Mouse (Mus musculus): Measurements from ENCODE around the gene Nrde2. TPM values are rescaled to one million over a fixed set of nuclear protein-coding genes. Genes with fewer than 3 reads are reported as not detected.

Nrde2 gene
- polyA plus RNA-seq, 1 experiment from 2014 or later = 7.8 TPM

DNA sequence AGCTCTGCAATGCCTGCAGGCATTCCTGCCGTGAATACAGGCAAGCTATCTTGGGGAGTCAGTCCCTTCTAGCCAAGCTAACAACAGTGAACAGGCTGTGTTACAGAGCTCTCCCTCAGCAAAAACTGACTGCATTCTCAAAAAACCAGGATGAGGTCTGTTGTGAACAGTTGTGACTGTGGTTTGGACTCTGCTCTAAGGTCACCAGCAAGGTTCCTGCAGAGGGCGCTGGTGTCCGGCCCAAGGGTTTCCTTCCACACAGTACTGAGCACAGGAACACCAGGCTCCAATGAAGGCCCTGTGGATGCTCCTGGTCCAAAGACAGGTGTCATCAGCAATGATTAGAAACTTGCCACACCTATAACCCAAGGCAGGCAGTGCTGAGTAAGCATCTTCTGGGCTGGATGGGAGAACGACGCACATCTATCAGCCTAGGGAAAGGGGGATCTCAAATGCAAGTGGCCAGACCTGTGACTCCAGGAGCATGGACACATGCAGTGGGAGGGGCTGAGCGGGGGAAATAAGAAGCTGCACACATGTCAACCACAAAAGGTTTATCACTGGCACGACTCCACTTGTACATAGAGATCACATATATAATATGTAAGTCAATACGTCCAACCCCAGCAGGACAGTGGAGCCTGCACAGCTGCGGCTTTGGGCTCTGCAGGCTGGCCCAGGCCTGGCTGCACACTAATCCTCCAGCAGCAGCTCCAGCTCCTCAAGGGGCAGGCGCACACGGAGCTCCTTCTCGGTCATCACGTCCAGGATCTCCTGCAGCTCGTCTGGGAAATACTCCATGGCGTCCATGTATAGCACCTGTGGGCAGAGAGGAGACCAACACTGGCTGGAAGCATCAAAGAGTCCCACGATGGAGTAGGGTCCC is 34.3 kb downstream of the Nrde2 start:
- peaks cover 79% of the 10 kb centered on the region for H3K36me3 ChIP-seq (ENCODE audit: control insufficient read depth, insufficient read depth)
- peak; percentile 55 for TF ChIP-seq CTCF (IDR thresholded peaks at IDR 0.05; ENCODE audit: low read depth)
- H3K9me3 ChIP-seq (ENCODE audit: control insufficient read depth) = no peaks in the 10 kb centered on the region
- no peak for ATAC-seq
- 0 out of 2 replicates have a peak, but pooled peaks cover 2% of the 10 kb centered on the region for H3K4me1 ChIP-seq (replicated peaks; ENCODE audit: control insufficient read depth, insufficient read depth, low read length)
- H3K27ac ChIP-seq (ENCODE audit: low read depth, low read length) = no peak overlapping the region
- H3K9ac ChIP-seq (ENCODE audit: low read depth, low read length) = no peak overlapping the region
- no peaks in the 10 kb centered on the region for H3K27me3 ChIP-seq (replicated peaks; ENCODE audit: control insufficient read depth, insufficient read depth, low read length)
- 78% methylated on average over 16 of the region's 16 CpGs for WGBS
- no peak overlapping the region for H3K4me2 ChIP-seq (replicated peaks; ENCODE audit: low read depth)
- no peak overlapping the region for H3K4me3 ChIP-seq (ENCODE audit: low read depth, low read length)

- Histone ChIP-seq H3K9ac (ENCODE audit: low read depth, low read length) (no peak overlapping the region), H3K27me3 (replicated peaks; ENCODE audit: control insufficient read depth, insufficient read depth, low read length) (no peaks in the 10 kb centered on the region), H3K36me3 (ENCODE audit: control insufficient read depth, insufficient read depth) (peaks cover 81% of the 10 kb centered on the region), H3K27ac (ENCODE audit: low read depth, low read length) (no peak overlapping the region), H3K4me1 (replicated peaks; ENCODE audit: control insufficient read depth, insufficient read depth, low read length) (0 out of 2 replicates have a peak, but pooled peaks cover under 1% of the 10 kb centered on the region), H3K9me3 (ENCODE audit: control insufficient read depth) (no peaks in the 10 kb centered on the region), H3K4me3 (ENCODE audit: low read depth, low read length) (no peak overlapping the region), H3K4me2 (replicated peaks; ENCODE audit: low read depth) (no peak overlapping the region)
- no peak for TF ChIP-seq CTCF (IDR thresholded peaks at IDR 0.05; ENCODE audit: low read depth)
- ATAC-seq = no peak
- 79% methylated on average over 9 of the region's 9 CpGs for WGBS
Observed at GRCm38 (mm10) chr12:100123476-100123875, 36.0 kb downstream of the Nrde2 start.

- WGBS = 72% methylated on average over 7 of the region's 7 CpGs
Observed at GRCm38 (mm10) chr12:100122921-100123381, 36.5 kb downstream of the Nrde2 start.

DNA sequence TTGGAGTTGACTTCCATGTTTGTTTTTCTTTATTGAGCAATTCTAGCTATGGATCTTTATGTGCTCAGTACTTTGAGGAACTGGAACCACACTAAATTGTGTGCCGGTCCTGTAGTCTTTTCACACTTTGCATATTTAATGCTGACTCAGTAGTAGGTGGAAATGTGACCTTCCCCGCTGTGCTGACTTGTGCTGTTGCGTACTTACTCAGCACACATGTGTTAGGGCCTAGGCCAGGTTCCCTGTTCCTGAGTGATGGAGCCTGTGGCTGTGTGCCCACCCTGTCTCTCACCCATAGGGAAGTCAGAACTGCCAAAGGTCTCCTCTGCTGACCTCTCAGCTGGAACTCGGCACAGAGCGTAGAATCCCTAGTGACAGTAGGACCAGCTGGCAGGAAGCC is 43.5 kb downstream of the Nrde2 start:
- Histone ChIP-seq H3K27ac (ENCODE audit: low read depth, low read length) (no peak overlapping the region), H3K4me1 (replicated peaks; ENCODE audit: control insufficient read depth, insufficient read depth, low read length) (peaks cover 4% of the 10 kb centered on the region; the same call in 1 of the 2 replicates), H3K4me2 (replicated peaks; ENCODE audit: low read depth) (no peak overlapping the region), H3K36me3 (ENCODE audit: control insufficient read depth, insufficient read depth) (peaks cover 82% of the 10 kb centered on the region), H3K9me3 (ENCODE audit: control insufficient read depth) (no peaks in the 10 kb centered on the region), H3K27me3 (replicated peaks; ENCODE audit: control insufficient read depth, insufficient read depth, low read length) (no peaks in the 10 kb centered on the region), H3K9ac (ENCODE audit: low read depth, low read length) (no peak overlapping the region), H3K4me3 (ENCODE audit: low read depth, low read length) (no peak overlapping the region)
- 81% methylated on average over 5 of the region's 5 CpGs for WGBS
- no peak for TF ChIP-seq CTCF (IDR thresholded peaks at IDR 0.05; ENCODE audit: low read depth)
- ATAC-seq = 0 out of 2 replicates have a peak, but pooled peaks have one; percentile 29

More at GRCm38 (mm10) chr12:100122921-100123381, 36.5 kb downstream of the Nrde2 start:
- Histone ChIP-seq H3K4me2 (replicated peaks; ENCODE audit: low read depth) (no peak overlapping the region), H3K27ac (ENCODE audit: low read depth, low read length) (no peak overlapping the region; the same call in 1 of the 2 replicates), H3K9ac (ENCODE audit: low read depth, low read length) (no peak overlapping the region), H3K4me3 (ENCODE audit: low read depth, low read length) (no peak overlapping the region), H3K36me3 (ENCODE audit: control insufficient read depth, insufficient read depth) (peaks cover 82% of the 10 kb centered on the region), H3K4me1 (replicated peaks; ENCODE audit: control insufficient read depth, insufficient read depth, low read length) (no peaks in the 10 kb centered on the region), H3K27me3 (replicated peaks; ENCODE audit: control insufficient read depth, insufficient read depth, low read length) (no peaks in the 10 kb centered on the region), H3K9me3 (ENCODE audit: control insufficient read depth) (no peaks in the 10 kb centered on the region)
- ATAC-seq = no peak
- TF ChIP-seq CTCF (IDR thresholded peaks at IDR 0.05; ENCODE audit: low read depth) = no peak

GRCm38 (mm10) chr12:100109986-100110696 is 49.3 kb downstream of the Nrde2 start, which contains the start of gene Psmc1:
Psmc1 (plus strand) TSS chr12:100110154.
- Histone ChIP-seq H3K4me1 (replicated peaks; ENCODE audit: control insufficient read depth, insufficient read depth, low read length) (peaks cover 4% of the 10 kb centered on the region; the same call in 1 of the 2 replicates), H3K4me3 (ENCODE audit: low read depth, low read length) (peak within 1 kb of the TSS; percentile 92), H3K27ac (ENCODE audit: low read depth, low read length) (peak within 1 kb of the TSS; percentile 83), H3K4me2 (replicated peaks; ENCODE audit: low read depth) (peak within 1 kb of the TSS; percentile 75), H3K36me3 (ENCODE audit: control insufficient read depth, insufficient read depth) (peaks cover 24% of the 10 kb centered on the region), H3K9ac (ENCODE audit: low read depth, low read length) (peak within 1 kb of the TSS; percentile 79), H3K27me3 (replicated peaks; ENCODE audit: control insufficient read depth, insufficient read depth, low read length) (no peaks in the 10 kb centered on the region), H3K9me3 (ENCODE audit: control insufficient read depth) (no peaks in the 10 kb centered on the region)
- no peak for TF ChIP-seq CTCF (IDR thresholded peaks at IDR 0.05; ENCODE audit: low read depth)
- WGBS = under 1% methylated on average over 58 of the region's 58 CpGs
- ATAC-seq = peak; percentile 78

GRCm38 (mm10) chr12:100107436-100107835 is 52.0 kb downstream of the Nrde2 start:
- Histone ChIP-seq H3K9me3 (ENCODE audit: control insufficient read depth) (no peaks in the 10 kb centered on the region), H3K36me3 (ENCODE audit: control insufficient read depth, insufficient read depth) (peaks cover 3% of the 10 kb centered on the region; the same call in 1 of the 2 replicates), H3K4me3 (ENCODE audit: low read depth, low read length) (no peak overlapping the region), H3K9ac (ENCODE audit: low read depth, low read length) (no peak overlapping the region), H3K4me1 (replicated peaks; ENCODE audit: control insufficient read depth, insufficient read depth, low read length) (peaks cover 4% of the 10 kb centered on the region; the same call in 1 of the 2 replicates), H3K4me2 (replicated peaks; ENCODE audit: low read depth) (no peak overlapping the region), H3K27me3 (replicated peaks; ENCODE audit: control insufficient read depth, insufficient read depth, low read length) (no peaks in the 10 kb centered on the region), H3K27ac (ENCODE audit: low read depth, low read length) (no peak overlapping the region)
- WGBS = 61% methylated on average over 4 of the region's 4 CpGs
- ATAC-seq = no peak
- TF ChIP-seq CTCF (IDR thresholded peaks at IDR 0.05; ENCODE audit: low read depth) = no peak

Measured in intestine, postnatal 0 days (tissue).